Mouse (Mus musculus) lung, postnatal 36 days (tissue): ENCODE measurements around the gene Homer2.

Experiments used
- DNase-seq: peaks from one replicate; pipeline ENCODE4 v3.0.0; 2022; ENCODE audit warnings: mixed read lengths

Homer2 gene

DNA sequence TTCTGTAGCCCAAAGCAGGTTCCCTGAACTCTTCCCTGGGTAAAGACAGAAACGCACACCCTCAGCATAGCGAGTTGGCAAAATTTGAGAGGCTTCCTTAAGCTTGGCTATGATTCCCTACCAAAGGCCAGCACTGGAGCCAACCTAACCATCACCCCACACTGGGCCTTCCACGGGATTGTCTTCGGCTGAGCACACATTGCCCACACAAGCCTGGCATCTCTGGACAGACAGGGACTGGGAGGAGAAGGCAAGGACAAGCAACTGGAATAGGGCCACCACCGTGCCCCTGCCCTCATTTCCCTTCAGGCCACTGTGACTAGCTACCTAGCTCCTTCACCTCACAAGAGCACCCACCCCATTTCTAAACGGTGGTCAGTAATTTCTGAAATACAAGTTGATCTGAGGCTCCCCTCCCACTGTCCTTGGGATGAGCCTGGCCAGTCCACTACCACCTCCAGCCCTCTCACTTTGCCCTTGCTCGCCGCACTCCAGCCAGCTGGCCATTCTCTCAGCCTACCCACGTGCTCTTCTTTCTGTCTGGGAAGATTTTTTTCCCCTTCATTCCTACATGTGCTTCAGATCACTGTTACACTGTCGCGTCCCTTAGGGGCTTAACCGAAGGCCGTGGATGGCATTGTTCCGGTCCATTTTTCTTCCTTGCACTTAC lies at the start of gene Homer2:
Gene Homer2 (minus strand): TSS at position 57 of the 670 bp plus-strand sequence.
- no peak for DNase-seq

DNA sequence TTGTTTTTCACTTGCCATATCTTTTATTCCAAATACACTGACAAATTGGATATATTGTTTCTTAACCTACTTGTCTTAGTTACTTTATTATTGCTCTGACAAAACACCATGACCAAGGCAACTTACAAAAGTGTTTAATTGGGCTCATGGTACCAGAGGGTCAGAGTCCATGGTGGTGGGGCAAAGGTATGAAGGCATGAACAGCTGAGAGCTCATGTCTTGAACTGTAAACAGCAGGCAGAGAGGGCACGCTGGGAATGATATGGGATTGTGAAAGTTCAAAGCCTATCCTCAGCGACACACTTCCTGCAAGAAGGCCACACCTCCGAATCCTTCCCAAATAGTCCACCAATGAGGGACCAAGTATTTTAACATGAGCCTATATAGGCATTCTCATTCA lies 40.6 kb upstream of the Homer2 start:
- no peak for DNase-seq

DNA sequence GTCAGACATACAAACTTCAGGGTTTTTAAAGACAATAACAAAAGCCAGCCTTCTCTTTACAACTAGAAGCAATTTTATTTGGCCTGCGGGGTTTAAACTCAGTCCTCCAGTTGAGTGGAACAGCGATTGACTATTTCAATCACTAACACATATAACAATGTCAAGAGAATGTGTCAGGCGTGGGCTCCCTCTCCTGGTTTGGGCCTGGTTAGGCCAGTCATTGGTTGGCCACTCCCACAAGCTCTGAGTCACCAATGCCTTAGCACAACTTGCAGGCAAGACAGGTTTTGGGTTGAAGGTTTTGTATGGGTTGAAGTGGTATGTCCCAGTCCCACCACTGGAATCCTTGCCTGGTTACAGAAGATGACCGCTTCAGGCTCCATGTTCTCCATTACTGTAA lies 36.8 kb upstream of the Homer2 start:
- DNase-seq, result peak; percentile 71

DNA sequence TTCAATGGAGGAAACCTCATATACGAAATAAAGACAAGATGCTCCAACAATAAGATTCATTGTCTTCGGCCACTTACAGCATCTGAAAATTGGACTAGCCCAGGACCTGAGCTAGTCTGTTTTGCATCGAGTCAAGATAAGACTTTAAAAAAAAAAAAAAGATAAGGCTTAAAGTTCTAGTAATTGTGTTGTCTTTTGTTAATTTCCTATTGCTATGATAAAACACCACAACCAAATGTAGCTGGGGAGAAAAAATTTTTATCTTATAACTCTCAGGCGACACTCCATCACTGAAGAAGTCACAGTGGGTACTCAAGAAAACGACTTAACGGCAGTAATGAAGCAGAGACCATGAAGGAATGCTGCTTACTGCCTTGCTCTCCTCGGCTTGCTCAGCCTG lies 32.7 kb upstream of the Homer2 start:
- no peak for DNase-seq

DNA sequence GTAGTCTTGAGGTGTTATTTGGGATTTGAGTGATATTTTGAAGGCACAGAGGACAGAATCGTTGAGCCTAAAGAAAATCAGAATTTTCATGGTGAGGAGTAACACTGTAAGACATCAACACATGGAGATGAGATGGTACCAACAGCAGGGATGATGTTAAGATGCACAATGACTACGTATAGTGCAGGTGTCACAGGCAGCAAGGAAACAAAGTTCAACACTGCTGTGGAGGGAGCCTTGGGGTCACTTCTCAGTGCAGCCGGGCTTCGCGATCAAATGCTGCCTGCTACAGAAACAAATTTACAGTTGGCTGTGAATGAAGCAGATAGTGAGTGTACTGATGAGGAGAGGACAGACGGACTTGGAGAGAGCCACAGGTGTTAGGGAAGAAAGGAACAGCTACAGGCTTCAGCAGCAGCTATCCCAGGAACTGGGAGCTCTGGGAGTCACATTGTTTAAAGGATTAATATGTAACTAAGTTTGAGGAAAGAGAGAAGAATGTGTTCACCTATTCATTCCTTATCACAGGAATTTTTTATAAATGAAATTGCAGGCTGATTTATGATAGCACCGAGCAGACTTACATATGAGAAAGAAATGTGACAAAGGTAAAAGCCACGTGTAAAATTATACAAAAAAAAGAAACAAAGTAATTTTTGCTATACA lies 31.5 kb upstream of the Homer2 start:
- DNase-seq, result no peak

DNA sequence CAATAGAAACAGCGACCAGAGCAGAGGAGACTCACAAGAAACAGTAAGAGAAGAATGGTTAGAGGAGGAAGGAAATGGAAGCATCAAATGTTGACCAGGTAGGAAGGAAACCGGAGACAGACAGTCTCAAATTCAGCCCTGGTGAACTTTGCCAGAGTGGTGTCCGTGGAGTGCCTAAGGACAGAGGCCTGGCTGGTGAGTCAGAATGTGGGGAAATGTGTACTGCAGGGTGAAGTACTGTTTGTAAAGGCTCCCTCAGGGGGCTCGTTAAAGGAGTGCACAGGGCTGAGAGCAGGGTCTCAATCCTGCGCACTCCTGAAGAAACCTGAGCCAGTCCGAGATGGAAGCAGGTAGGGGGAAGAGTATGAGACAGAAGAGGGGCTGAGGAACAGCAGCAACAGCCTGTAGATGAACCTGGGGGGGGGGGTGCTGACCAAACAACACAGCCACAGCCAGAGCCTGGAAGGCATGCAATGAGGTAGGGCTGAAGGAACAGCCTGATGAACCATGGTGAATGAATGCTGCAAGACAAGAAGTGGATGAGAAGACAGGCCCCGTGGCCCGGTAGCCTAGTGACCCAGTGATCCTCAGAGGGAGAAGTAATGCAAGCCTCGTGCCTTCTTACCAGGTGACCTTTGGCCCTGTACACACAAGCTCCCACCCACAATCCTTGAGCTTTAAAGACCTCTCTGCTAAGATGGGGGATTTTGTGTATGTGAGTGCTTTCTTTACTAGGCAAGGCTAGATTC lies 28.1 kb upstream of the Homer2 start:
- no peak for DNase-seq

DNA sequence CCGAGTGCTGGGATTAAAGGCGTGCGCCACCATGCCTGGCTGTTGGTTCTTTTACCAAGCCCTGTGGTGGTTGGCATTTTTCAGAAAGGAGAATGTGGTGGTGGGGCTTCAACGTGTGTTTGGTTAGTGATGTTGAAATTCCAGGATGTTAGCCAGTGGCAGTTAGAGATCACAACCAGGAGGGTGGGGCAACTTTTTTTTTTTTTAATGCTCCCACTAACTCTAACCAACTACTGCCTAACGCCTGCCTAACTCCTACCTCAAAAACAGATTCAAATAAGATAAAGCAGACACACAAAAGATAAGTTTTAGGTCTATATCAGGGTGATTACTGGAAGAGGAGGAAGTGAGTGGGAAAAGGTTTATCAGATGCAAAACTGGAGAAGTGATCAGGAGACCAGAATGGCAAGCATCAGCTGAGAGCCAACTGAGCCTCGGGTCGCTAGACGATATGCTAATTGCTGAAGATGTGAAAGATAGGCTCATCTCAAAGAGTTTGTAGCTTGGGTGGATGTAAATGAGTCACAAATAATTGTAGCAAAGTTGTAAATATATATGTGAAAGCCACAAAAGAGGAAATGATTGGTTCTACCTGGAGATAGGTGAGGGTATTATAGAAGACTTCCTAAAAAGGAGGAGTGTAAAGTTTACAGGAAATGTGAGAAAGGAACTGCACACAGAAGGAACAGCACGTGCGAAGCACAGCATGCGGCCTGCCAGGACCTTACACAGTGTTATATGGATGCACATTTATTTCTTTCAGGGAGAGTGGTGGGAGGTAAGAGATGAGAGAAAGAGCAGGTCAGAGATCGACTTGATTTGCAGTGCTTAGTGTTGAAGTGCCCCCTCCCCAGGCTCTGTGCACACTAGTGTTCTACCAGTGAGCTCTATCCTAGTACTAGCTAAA lies 25.1 kb upstream of the Homer2 start:
- no peak for DNase-seq

DNA sequence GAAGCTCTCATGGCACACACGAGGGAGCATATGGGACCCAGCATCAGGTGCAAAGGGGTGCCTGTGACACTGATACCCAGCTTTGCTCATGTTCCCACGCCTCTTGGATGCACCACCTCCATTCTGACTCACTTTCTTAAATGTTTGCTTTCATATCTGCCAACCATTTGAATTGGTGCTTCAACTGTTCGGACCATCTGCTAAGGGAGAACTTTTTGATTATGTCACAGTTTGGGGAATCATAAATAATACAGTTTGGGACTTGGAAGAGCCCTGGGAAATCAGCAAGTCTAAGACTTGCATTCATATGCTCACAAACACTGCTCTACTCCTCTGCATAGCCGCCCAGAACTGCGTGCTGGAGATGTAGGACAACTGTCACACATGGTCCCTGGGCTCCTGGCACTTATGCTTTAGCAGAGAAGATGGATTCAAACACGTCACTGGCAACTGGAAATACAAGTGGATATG lies 23.9 kb upstream of the Homer2 start:
- DNase-seq, result no peak

DNA sequence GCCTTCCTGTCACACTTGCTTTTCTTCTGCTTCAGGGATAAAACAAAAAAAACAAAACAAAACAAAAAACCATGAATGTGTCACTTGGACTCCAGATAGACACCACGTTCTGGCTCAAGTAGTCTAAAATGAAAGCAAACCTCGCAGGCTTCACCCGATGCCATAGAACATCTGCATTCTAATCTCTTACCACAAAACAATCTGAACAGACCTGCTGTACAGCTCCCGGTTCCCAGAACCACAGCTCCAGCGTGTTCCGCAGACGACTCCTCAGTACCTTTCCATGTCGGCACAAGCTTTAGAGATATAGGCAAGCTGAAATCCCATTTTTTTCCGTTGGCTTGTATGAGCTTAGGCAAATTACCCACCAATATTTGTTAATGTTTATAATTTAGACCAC lies 22.5 kb upstream of the Homer2 start:
- DNase-seq, result no peak

DNA sequence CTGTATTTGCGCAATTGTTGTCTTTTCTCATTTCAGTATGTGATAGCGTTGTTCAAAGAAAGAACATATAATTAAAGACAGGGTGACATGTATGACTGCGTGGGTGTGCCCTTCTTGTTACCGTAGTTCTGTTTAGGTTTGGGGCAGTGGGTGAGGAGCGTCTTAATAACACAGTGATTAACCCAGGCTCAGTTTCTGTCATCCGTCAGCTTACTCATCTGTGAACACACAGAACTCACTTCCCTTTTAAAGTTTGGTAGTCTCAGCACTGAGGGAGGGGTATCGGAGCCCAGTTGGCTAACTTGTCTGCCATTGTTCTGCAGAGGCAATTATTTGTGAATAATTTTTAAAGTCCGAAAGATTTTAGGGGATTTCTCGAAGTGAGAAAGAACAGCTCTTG lies 20.4 kb upstream of the Homer2 start:
- DNase-seq, result no peak

DNA sequence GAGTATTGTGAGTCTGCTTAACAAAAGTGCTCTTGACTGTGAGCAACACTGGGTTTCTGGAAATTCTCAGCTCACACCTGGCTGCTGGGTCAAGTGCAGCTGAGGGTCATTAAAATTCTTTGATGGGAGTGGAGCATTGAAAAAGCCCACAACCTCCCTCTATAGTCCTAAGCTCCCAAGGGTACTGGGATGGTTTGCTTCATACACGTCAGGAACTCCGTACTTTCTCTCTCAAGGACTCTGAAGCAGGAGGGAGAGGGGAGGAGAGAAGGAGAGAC lies 19.3 kb upstream of the Homer2 start:
- peak; percentile 53 for DNase-seq

DNA sequence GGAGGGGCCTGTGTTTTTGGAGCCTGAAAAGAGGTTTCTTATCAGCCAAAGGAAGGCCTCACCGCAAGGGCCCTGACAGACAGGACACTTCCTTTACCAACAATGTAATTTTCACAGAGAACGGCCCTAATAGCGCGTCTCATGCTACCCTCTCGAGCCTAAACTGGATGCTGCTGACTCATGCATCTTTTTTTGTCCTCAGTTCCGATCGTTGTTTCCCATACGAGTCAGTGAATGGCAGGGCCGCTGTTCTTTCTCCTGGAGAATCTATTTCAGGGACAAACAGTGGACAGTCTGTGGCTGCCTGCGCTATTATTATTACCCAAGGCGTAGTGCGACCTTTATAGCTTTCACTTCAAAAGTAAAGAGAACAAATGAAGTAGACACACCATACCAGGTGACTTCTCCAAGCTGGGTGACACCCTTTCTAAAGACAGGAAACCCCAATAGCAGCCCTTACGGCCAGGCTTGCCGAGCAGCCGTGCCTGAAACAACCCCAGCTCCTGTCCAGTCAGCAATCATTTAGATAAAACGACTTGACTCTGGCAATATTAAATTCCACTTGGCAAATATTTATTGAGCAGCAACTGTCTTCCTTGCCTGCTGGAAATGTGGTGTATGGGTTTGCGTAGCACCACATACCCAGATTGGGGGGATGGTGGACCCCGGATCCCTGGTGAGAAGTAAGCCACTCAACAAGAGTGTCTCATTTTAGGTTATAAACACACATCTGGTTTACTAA lies 18.8 kb upstream of the Homer2 start:
- no peak for DNase-seq

DNA sequence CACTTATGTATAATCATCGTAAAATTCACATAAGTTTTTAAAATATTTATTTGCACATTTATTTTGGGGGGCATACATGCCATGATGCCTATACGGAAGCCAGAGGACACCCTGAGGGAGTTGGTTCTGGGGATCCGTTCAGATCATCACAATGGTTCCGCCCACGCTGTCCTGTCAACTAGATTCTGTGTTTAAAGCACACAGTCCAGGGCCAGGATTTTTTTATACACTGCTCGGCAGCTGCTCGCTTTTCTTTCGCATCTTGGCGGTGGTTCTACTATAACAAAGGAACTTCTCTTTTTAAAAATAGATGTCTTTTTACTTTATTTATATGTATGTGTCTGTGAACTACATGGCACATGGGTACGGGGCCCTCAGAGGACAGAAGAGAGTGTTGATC lies 16.5 kb upstream of the Homer2 start:
- no peak for DNase-seq

DNA sequence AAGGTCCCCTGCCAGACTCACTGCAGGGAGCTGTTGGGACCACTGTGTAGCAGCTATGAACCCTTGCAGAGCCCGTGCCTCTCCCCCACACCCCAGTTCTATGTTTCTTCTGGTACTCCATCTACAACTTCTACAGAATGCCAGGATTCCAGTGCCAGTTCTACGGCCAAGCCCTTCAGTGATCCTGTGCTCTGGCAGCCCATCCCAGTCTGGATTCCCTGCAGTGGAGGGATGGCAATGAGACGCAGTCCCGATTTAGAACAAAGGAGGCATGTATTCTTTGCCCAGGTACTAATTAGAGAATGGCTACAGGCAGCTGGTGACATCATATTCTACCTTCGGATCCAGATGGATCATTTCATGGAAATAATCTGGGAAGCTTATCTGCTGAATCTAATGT lies 13.9 kb upstream of the Homer2 start:
- DNase-seq, result no peak

DNA sequence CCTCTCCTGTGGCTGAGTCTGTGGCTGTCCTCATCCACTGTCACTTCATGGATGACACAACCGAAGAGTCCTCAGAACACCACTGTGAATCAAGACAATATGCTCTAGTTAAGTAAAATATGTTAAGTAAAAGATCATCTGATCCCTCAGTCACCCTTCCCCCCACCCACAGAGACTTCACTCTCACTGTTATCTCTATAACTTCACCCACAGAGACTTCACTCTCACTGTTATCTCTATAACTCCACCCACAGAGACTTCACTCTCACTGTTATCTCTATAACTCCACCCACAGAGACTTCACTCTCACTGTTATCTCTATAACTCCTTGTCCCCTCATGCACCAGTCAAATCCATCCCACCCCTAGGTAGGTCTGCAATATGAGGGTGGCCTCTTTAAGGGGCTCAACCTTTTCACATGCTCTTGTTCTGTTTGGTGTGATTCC lies 11.9 kb upstream of the Homer2 start:
- DNase-seq, result no peak

DNA sequence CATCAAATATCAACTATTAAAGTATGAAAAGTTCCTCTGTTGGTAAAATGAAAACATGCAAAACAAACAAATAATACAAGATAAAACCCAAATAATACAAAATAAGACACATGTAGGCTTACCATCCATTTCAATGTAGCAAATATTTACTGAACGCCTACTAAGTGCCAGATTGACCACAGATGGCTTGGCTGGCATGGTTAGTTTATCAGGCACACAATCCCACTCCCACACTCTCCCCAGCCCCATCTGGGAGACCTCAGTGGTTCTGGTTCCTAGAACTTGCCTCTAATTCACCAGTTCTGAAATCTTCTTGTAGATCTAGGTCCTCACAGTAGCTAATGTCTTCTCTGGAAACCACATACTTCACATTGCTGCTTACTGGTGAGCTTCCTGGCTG lies 11.3 kb upstream of the Homer2 start:
- DNase-seq, result no peak

DNA sequence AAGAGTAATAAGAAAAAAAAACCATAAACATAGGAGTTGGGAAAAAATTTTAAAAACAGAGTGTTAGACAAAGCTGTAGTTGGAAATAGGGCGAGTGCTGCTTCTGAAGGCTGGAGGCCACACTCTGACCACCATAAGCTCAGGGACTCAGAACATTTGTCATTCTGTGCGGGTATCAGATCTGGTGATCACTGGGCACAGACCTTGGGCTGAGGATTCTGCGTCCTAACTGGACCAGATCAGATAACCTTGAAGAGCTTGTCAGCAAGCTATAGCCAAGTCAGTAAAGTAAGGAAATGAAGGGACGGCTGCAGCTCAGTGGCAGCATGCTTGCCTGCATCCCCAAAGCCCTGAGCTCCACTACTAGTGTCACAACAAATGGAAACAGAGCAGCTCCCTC lies 2.8 kb upstream of the Homer2 start:
- no peak for DNase-seq

DNA sequence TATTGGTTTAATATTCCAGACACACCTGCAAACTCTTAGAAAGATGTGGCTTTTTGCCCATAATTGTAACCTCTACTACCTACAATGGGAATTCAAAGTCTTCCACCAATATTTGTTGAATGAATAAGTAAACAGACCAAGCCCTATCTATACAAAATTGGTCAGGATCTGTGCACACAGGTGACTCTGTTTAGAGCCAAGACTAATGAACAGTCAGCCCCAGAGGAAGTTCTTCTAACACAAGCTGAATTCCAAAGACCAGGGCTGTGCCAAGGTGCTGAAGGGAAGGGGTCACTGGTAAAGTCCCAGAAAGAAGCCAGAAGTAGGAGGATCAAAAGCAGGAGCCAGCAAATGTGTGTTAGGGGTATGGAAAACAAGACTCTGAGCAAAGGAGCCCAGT lies 838 bp upstream of the Homer2 start:
- no peak for DNase-seq

DNA sequence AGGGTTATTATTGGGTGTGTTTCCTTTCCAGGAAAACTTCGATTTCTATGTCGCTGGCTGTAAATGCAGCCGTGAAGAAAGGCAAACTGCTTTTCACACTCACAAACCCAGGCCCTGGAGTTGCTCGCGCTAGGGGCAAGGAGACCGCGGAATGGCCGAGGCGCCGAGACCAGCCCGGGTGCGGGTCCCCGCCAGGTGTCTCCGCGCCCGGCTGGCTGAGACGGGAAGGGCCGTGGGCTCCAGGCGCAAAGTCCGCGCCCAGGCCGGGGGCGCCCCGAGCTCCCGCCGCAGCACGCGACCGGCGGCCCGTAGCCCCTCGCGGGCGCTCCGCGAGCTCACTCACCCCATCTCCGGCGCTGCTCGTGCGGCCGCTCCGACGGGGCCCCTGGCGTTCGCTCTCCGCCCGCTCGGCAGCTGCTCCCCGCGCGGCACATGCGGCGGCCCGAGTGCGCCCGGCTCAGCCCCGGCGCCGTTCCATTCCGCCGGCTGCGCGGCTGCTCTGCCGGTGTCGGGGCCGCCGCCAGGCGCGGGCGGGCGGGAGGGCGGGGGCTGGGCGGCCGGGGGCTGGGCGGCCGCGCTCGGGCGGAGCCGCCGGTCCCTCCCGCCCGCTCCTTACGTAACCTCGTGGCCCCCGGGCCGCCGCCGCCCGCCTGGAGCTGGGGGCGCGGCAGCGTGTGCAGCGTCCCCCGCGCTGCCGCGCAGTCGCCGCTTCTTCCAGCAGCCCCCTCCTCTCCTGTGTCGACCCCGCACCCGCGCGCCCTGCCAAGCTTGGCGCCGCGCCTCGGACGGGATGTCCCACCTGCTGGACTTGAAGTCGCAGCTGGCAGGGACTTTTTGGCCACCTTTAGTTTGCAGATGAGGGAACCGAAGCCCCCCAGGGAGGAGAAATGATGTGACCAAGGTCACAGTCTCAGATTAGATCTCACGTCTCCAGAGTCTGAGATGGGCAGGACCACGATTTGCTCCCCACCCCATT lies 623 bp downstream of the Homer2 start:
- DNase-seq, result no peak

DNA sequence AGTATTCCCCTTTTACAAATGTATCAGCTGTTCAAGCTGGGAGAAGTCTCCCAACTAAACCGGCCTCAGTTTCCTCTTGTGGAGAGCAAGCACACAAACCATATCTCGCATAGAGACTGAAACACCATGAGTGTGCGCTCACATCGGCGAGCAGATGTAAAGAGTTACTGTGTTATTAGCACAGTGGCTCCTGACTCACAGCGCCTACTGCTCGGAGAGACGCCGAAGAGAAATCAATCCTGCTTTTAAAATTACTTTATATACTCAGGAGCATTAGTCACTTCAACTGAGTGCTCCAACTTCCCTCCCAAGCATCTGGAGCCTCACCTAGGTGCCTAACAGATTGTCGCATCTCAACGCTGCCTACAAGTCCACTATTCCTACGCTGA lies 1.3 kb downstream of the Homer2 start:
- DNase-seq, result no peak

DNA sequence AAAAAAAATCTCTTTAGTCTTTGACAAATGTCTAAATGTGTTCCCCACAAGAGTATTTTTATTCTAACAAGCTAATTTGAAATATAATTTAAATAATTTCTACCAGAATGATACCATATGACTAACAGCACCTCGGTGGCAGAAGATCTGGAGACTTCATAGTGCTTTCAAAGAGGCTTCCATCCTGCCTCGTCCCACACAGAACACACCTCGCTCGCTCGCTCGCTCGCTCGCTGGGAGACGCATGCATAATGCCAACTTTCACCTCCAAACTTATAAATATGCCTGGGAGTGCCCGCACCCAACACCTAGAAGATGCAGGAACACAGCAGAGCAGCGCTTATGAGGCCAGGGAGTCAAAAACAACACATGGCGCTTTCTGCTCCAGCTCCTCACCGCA lies 9.0 kb downstream of the Homer2 start:
- no peak for DNase-seq
